Mouse (Mus musculus) mammary gland, adult 2 months (tissue): ENCODE measurements around the gene Adgrg6. TPM values are rescaled to one million over a fixed set of nuclear protein-coding genes. Genes with fewer than 3 reads are reported as not detected.

Source experiments
- polyA plus RNA-seq: library from polyadenylated mRNA; depleted of rRNA; stranded (reverse); fragments of >200 nt; gene quantifications from 2 replicates; pipeline ENCODE4 v1.2.3, GENCODE M21; 2012; ENCODE audit warnings: low replicate concordance; rRNA removed

The Adgrg6 gene
- 2.7 and 2.8 TPM in 2 replicates for polyA plus RNA-seq

GRCm38 (mm10) chr10:14544941-14545717 lies at the start of gene Adgrg6:
Gene Adgrg6, minus strand, starts transcription at chr10:14545659.

Other genes with a start within 250 kb of the Adgrg6 start
- gene Vta1, start 159.9 kb upstream of the Adgrg6 start, polyA plus RNA-seq = 82.7 and 122 TPM in 2 replicates
- not detected in 2 replicates for gene Nmbr, start 159.9 kb upstream of the Adgrg6 start, polyA plus RNA-seq
- gene Gje1, start 172.6 kb upstream of the Adgrg6 start, polyA plus RNA-seq = not detected in 2 replicates